Mouse (Mus musculus): ENCODE measurements around the gene Bzw1. TPM values are rescaled to one million over a fixed set of nuclear protein-coding genes. Genes with fewer than 3 reads are reported as not detected.

The Bzw1 gene
- total RNA-seq, 2 experiments from 2014 or later = 184 to 185 TPM

- DNase-seq (ENCODE audit: low spot score in 2 of 2) = no peak
Observed at GRCm38 (mm10) chr1:58395341-58395740, 2.6 kb downstream of the Bzw1 start.

DNA sequence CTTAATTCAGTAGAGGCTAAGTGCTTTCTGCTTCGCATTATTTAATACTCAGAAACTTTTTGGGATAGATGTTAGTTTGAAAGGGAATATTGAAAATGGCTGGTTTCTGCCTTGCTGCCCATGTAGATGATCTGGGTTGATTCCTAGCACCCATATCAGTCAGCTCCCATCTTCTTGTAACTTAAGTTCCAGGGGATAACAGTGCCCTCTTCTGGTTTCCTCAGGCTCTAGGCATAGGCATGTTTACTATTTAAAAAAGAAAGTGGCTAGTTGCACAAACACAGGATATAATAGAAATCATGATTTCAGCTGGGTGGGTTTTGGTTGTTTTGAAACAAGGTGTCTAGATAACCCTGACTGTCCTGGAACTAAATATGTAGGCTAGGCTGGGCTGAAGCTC is 3.5 kb downstream of the Bzw1 start:
- DNase-seq (ENCODE audit: low spot score in 2 of 2) = no peak

DNA sequence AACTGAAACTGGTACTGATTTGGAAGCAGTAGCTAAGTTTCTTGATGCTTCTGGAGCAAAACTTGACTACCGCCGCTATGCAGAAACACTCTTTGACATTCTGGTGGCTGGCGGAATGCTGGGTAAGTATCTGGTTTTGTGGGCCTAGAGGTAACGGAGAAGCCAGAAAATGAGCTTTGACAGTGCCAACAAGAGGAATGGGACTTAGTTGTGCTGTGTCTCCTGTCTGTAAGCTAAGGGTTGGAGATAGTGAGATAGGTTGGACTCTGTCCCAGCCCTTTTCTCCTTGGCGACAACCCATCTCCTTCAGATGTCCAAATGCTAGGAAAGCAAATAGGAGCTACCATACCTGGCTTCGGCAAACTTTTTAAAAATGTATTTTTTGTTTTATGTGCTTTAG is 5.0 kb downstream of the Bzw1 start:
- DNase-seq (ENCODE audit: low spot score in 2 of 2) = no peak

GRCm38 (mm10) chr1:58401396-58401795 is 8.7 kb downstream of the Bzw1 start:
- no peak for DNase-seq (ENCODE audit: low spot score in 2 of 2)

DNA sequence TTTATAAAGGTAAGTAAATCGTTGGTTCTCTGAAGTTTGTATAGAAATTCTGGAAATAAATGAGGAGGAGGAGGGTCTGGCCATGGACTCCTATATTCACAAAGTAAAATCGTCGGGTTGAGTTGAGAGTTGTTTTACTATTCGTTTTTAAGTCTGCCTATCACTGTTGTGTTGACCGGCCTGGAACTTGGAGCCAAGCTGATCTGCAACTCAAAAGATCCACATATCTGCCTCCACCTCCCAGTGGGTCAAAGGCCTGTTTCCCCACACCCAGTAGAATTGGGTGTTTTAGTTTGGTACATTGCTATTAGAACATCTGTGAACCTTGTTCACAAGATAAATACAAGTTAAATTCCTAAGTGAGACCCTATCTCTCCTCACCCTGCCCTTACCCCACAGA is 11.0 kb downstream of the Bzw1 start:
- DNase-seq (ENCODE audit: low spot score in 2 of 2) = no peak

DNA sequence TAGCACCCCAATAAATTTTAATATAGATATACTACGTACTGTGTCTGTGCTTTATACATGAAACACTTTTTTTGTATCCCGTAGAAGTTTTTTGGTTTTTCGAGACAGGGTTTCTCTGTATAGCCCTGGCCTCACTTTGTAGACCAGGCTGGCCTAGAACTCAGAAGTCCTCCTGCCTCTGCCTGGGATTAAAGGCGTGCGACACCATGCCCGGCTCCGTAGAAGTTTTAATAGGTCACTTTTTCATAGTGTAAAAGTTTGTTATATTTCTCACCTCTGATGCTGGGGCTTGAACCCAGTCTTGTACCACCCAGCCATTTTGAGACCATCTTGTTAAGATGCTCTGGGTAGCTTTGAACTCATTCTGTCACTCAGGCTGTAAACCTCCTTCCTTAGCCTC is 14.6 kb downstream of the Bzw1 start:
- no peak for DNase-seq (ENCODE audit: low spot score in 2 of 2)

DNA sequence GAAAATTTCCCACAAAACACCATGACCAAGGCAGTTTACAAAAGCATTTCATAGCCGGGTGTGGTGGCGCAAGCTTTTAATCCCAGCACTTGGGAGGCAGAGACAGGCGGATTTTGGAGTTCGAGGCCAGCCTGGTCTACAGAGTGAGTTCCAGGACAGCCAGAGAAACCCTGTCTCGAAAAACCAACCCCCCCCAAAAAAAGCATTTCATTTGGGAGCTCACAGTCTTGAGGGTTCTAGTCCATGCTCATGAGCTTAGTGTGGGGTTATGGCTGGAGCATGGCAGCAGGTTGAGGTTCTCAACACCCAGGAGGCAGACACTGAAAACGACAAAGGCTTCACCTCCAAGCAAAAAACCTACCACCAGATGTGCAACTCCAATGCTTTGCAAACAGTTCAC is 15.4 kb downstream of the Bzw1 start:
- DNase-seq (ENCODE audit: low spot score in 2 of 2) = no peak

DNA sequence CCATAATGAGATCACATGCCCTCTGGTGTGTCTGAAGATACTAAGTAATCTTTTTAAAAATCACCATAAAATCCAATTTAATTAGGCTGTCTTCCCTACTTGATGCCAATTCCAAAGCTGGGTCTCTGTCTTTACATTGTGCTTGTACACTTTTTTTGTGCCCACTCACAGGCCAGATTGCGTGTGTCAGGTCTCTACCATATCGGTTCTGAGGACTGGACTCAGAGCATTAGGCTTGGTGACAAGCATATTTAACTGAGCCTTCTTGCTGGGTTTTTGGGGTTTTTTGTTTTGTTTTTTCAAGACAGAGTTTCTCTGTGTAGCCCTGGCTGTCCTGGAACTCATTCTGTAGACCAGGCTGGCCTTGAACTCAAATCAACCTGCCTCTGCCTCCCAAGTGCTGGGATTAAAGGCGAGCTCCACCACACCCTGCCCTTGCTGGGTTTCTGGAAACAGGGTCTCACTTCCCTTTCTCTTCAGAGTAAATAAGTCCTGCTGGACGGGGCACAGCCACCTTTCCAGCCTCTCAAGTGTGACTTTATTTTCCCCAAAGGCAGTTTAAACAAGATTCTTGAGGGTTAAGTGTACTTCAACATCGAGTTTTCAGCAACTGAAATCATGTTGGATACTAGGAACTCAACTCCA is 17.0 kb downstream of the Bzw1 start:
- no peak for DNase-seq (ENCODE audit: low spot score in 2 of 2)

GRCm38 (mm10) chr1:58410198-58410588 is 17.5 kb downstream of the Bzw1 start:
- DNase-seq (ENCODE audit: low spot score in 2 of 2) = no peak

- no peak for DNase-seq (ENCODE audit: low spot score in 2 of 2)
Observed at GRCm38 (mm10) chr1:58410776-58411175, 18.1 kb downstream of the Bzw1 start.

DNA sequence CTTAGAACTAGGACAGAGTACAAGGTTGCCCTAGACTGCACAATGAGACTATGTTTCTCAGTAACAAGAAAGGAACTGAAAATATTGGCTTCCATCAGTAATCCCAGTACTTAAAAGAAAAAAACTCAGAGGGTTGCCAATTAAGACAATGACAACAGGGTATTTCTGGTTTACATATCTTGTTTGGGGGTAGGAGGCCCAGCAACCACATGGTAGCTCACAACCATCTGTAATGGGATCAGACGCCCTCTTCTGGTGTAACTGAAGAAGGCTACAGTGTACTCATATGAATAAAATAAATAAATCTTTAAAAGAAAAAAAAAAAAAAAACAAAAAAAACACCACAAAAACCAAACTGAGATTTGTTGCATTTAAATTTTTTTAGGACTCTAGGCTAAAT is 22.7 kb downstream of the Bzw1 start:
- no peak for DNase-seq (ENCODE audit: low spot score in 2 of 2)

DNA sequence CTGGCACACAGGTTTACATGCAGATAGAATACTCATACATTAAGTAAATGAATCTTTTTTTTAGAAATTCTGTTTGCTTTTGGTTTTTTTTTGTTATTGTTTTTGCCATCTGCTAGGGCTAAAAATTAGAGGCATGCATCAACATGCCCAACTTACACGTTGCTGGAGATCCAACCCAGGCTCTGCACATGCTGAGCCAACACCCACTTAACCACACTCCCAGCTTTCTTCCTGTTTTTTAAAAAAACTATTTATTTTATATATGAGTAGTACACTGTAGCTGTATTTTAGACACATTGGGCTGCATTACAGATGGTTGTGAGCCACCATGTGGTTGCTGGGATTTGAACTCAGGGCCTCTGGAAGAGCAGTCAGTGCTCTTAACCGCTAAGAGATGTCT is 23.4 kb downstream of the Bzw1 start:
- DNase-seq (ENCODE audit: low spot score in 2 of 2) = no peak

DNA sequence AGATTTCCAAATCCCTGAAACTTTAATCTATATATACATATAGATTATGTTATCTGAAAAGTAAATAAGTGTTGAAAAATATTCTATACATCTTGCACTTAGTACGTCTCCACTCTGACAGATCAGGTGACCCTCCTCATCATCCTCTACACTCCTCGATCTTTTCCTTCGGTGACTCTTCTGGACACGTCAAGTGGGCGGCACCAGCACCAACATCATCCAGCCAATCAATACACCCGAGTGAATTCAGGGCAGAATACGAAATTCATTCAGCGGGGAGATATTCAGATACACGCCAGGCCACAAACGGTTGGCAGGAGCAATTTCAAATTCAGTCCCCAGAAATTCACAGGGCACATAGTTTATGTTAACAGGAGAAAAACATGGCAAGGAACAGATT is 27.3 kb downstream of the Bzw1 start:
- DNase-seq (ENCODE audit: low spot score in 2 of 2) = no peak

DNA sequence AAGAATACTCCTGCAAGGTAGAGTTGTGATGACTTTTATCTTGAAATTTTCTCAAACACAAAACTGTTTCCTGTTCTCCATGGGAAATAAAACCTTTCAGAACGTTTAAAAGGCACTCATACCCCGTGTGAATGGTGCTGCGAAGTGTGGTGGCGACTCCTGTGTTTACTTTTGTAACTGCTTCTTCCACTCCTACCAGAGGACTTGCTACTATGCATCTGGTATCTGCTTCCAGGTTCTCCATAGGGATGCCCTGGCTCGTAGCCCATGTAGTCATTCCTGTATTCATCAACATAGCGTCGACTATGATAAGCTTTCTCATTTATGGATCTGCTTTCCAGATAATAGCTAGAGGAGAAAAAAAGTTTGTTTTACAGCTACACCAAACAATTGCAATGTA is 28.3 kb downstream of the Bzw1 start:
- DNase-seq (ENCODE audit: low spot score in 2 of 2) = no peak

- DNase-seq (ENCODE audit: low spot score in 2 of 2) = peak in 1 of 2 experiments; percentile 27
Observed at GRCm38 (mm10) chr1:58422879-58423278, 30.2 kb downstream of the Bzw1 start.

DNA sequence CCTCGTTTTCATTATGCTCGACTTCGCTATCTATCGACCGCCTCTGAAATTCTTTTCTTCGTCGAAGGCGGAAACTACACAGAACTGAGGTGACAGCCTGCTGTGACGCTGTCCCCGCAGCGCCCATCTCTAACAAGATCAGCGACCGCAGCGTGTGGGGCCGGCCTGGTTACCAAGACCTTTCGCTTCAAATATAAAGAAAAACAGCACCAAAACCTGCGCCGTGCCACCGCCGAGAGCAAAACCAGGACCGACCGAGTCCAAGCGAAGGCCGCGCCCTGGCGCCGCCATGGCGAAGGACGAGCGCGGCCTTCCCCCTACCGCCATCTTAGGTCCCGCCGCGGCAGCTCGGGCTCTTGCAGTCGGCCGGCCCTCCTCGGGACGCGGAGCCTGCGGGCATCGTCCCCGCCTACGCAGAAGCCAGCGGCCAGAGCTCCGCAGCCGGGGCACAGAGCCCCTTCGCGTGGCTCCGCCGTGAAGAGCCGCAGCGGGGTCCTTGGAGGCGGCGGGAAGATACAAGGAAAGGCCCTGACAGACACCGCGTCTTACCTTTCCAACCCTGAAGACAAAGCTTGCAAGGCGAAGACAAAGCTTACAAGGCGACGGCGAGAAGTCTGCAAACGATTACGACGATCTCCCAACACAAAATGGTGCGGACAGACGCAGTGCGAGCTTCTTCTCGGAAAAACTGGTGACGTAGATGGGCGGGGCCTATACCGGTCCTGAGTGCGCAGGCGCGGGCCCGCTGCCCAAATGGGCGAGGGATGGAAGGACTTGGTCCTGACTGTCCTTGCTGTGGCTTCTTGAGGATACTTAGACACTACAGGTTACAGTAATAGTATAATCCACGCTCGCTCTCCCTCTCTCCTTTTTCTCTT is 30.9 kb downstream of the Bzw1 start, which contains the start of gene Clk1:
Gene Clk1 (minus strand): TSS at position 696 of the 878 bp plus-strand sequence.
- DNase-seq (ENCODE audit: low spot score in 2 of 2) = peak; percentile 98

DNA sequence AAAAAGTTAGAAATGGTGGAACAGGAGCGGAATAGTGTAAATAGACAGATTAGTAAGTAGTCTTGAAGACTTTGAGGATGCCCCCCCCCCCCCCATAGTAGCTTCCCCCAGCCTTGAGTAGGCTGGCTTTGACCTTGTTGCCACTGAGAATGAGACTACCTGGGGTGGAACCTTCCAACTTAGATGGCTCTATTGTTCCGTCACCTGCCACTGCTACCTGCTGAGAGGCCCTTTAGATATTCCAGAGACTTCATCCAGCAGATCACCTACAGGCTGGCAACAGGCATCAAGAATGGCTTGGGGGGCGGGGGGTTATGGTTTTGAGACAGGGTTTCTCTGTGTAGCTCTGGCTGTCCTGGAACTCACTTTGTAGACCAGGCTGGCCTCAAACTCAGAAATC is 31.9 kb downstream of the Bzw1 start:
- DNase-seq (ENCODE audit: low spot score in 2 of 2) = no peak

DNA sequence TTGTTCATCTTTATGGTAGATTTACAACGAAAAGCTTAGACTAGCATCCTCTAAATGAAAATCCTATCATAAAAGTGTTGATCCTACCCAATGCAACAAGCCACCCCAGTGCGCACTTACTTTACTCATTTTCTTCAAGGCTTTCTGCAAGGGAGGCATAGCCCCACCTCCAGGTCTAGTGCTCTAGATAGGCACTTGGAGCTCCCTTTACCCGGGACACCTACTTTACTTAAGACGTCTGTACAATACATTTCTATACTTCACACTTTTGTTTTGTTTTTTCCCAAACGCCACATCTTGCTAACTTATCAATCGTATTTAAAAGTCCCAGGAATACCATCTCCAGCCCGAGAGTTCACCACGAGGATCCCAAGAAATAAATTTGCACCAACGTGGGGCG is 52.0 kb downstream of the Bzw1 start:
- DNase-seq (ENCODE audit: low spot score in 2 of 2) = no peak

DNA sequence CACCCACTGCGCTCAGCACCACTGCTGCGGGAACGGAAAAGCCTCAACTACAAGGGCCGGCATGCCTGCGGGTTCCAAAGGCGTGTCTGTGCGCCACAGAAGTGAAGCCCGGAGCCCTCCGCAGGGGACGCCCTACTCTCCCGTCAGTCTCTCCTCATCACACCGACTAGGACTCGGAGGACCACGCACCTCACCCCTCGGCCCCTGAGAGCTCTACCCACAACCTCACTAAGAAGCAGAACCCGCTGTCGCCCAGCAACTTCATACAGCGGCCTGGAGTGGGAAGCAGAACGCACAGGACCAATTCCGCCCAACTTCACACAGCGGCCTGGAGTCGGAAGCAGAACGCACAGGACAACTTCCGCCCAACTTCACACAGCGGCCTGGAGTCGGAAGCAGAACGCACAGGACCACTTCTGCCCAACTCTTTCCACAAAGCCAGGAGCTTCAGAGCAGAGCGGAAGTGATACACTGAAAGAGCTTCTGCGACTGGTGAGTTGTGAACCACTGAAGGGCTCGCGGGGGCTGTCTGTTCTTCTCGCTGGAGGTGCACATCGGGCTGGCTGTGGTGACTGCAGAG is 52.5 kb downstream of the Bzw1 start, which contains the start of the genes Nif3l1 and Ppil3:
Gene Nif3l1 (plus strand): TSS at position 9 of the 580 bp plus-strand sequence.
Gene Ppil3 (minus strand): TSS at position 344 of the 580 bp plus-strand sequence.
- DNase-seq (ENCODE audit: low spot score in 2 of 2) = peak; percentile 94

DNA sequence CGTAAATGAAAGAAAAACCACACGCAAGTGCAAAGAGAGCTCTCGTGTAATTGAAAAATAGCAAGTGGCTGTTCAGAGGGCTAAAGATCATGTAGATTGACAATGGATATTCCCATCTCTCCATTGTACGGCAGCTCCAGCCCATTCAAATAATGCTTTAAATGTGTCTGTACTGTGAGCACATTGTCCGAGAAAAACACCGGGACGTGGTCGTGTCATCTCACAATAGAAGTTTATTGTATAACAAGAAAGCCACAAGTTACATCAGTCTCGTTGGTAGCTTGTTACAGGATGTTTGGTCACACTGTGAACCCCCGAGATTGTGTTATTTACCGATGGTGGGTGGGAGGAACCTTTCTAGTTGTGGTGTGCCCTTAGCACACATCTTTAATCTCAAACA is 53.2 kb downstream of the Bzw1 start:
- DNase-seq (ENCODE audit: low spot score in 2 of 2) = no peak

DNA sequence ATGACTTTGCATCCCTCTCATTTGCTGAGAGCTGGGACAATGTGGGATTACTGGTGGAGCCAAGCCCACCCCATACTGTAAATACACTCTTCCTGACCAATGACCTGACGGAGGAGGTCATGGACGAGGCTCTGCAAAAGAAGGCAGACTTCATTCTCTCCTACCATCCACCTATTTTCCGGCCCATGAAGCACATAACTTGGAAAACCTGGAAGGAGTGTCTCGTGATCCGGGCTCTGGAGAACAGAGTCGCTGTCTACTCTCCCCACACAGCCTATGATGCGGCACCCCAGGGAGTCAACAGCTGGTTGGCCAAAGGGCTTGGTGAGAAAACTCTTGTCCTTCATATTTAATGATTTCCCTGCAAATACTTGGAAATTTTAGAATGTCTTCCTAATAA is 55.1 kb downstream of the Bzw1 start:
- DNase-seq (ENCODE audit: low spot score in 2 of 2) = no peak

GRCm38 (mm10) chr1:58448396-58448795 is 55.7 kb downstream of the Bzw1 start:
- DNase-seq (ENCODE audit: low spot score in 2 of 2) = no peak

Data from layer of hippocampus, postnatal 14 days (tissue).